Mouse (Mus musculus) limb, embryonic 12.5 days (tissue): Measurements from ENCODE around the gene Flvcr1. TPM values are rescaled to one million over a fixed set of nuclear protein-coding genes. Genes with fewer than 3 reads are reported as not detected.
A peak's percentile ranks its signal among the peaks of the same experiment; 100 is the strongest.

Experiments used
- ATAC-seq: fragments of 200-750 bp; cut with Nextera tagmentation; 2 replicates; pipeline ENCODE4 v1.8.0; 2017; ENCODE audit warnings: low read depth, moderate TSS enrichment; ENCODE audit not compliant: insufficient number of reproducible peaks, insufficient read depth, low FRiP score, low TSS enrichment
- H3K27ac ChIP-seq: fragments of 300-500 bp; sonication (generic); 2 replicates; pipeline ENCODE4 v1.5.1; 2016; ENCODE audit warnings: mild to moderate bottlenecking, moderate library complexity
- H3K27me3 ChIP-seq: fragments of 300-500 bp; sonication (generic); 2 replicates; pipeline ENCODE4 v1.6.1; 2016; ENCODE audit warnings: mild to moderate bottlenecking, moderate library complexity
- H3K36me3 ChIP-seq: fragments of 300-500 bp; sonication (generic); 2 replicates; pipeline ENCODE4 v1.6.1; 2016; ENCODE audit warnings: mild to moderate bottlenecking, moderate library complexity
- H3K4me1 ChIP-seq: fragments of 300-500 bp; sonication (generic); replicated peaks from 2 replicates; pipeline ENCODE4 v1.6.1; 2016
- H3K4me2 ChIP-seq: fragments of 300-500 bp; sonication (generic); 2 replicates; pipeline ENCODE4 v1.6.1; 2016; ENCODE audit warnings: mild to moderate bottlenecking, moderate library complexity
- H3K4me3 ChIP-seq: fragments of 300-500 bp; sonication (generic); replicated peaks from 2 replicates; pipeline ENCODE4 v1.5.1; 2016; ENCODE audit warnings: mild to moderate bottlenecking
- H3K9ac ChIP-seq: fragments of 300-500 bp; sonication (generic); replicated peaks from 2 replicates; pipeline ENCODE4 v1.6.1; 2016; ENCODE audit warnings: mild to moderate bottlenecking, moderate library complexity
- H3K9me3 ChIP-seq: fragments of 300-500 bp; sonication (generic); 2 replicates; pipeline ENCODE4 v1.6.1; 2016; ENCODE audit warnings: mild to moderate bottlenecking, moderate library complexity
- WGBS: fragments of 180-500 bp; shearing (Covaris S2); methylation state at CpG from one replicate; pipeline ENCODE4 v1.1.7; 2016; 5-methylcytosine and 5-hydroxymethylcytosine counted together
- polyA plus RNA-seq: library from polyadenylated mRNA; unstranded; fragments of >200 nt; fragmentation: Nextera tagmentation; extraction: Ambion mirVana; gene quantifications from 2 replicates; pipeline ENCODE4 v1.2.1, GENCODE M21; 2016

The Flvcr1 gene
- 7.3 and 8.4 TPM in 2 replicates for polyA plus RNA-seq

DNA sequence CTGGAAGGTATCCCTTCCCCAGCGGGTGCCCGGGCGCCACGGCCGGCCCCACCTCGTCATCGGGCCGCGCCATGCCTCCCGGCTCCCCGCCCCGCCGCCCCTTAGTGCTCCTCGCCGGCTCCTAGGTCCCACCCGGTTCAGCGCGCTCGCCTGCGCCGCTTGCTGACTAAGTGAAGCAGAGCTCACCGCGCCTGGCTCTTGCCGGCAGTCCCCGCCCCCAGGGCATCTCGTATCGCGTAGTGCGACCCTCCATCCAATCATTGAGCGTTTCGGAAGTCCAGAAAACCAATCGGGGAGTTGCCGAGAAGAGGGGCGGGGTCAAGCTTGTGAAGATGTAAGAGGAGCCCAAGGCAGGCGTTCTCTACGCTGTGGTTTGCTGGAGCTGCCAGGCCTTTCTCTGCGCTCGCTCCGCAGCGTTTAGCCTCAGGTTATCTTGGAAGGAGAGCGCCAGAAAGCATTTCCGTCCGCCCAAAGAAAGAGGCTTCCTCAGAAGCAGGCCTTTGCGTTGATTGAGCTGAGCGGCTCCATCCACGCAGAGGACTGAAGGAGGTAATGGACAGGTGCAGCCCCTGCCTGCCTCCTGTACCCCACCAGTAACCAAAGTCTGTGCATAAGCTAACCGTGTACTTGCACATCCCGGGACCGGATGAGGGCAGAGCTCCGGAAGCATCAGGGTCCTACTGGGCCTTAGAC lies at the start of gene Flvcr1:
Gene Flvcr1 (minus strand): TSS at position 138 of the 693 bp plus-strand sequence.
- peak; percentile 99 for ATAC-seq
- under 1% methylated on average over 50 of the region's 50 CpGs for WGBS
- H3K4me2 ChIP-seq, result peak within 1 kb of the TSS; percentile 95

DNA sequence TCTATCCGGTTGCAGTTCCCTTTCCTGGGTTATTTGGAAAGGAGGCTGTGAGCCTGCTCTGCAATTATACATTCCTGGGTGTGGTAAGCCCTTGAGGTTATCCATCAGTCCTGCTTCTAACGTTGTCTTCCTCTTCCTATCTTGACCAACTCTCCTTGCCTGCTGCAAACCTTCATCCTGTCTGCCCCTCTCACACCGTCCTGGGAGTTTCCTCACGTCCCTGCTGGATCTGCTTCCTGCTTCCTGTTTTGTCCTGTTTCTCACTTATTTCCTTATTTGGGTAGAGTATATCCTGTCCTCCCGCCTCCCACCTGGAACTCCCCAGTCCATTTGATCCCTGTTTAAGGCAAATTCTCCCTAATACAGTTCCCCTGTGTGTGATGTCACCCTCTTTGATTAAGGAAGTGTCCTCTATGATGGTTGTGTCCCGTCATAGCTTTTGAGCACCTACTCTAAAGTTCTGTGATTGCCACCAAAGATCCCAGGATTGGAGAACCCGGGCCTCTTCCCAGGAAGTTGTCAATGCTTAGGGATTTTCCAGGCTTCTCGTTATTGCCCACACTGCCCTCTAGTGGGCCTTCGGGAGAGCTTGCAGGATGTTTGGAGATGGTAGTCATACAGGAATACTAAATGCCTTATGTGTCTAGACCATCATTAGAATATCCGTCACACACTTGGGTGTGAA lies 49.4 kb upstream of the Flvcr1 start:
- no peak for ATAC-seq
- WGBS, result 66% methylated on average over 10 of the region's 10 CpGs
- H3K9ac ChIP-seq, result no peak overlapping the region
- H3K4me3 ChIP-seq, result no peak overlapping the region
- H3K9me3 ChIP-seq, result no peaks in the 10 kb centered on the region
- H3K27me3 ChIP-seq, result no peaks in the 10 kb centered on the region
- peaks cover 96% of the 10 kb centered on the region for H3K36me3 ChIP-seq
- no peak overlapping the region for H3K4me2 ChIP-seq
- no peaks in the 10 kb centered on the region for H3K4me1 ChIP-seq
- no peak overlapping the region for H3K27ac ChIP-seq

More for the DNA sequence above, at the start of gene Flvcr1:
- peaks cover 6% of the 10 kb centered on the region; the same call in 1 of the 2 replicates for H3K36me3 ChIP-seq
- peak within 1 kb of the TSS; percentile 85 for H3K4me3 ChIP-seq
- H3K27ac ChIP-seq, result peak within 1 kb of the TSS; percentile 84
- no peaks in the 10 kb centered on the region for H3K27me3 ChIP-seq
- H3K4me1 ChIP-seq, result peaks cover 18% of the 10 kb centered on the region
- no peaks in the 10 kb centered on the region for H3K9me3 ChIP-seq
- peak within 1 kb of the TSS; percentile 87 for H3K9ac ChIP-seq

DNA sequence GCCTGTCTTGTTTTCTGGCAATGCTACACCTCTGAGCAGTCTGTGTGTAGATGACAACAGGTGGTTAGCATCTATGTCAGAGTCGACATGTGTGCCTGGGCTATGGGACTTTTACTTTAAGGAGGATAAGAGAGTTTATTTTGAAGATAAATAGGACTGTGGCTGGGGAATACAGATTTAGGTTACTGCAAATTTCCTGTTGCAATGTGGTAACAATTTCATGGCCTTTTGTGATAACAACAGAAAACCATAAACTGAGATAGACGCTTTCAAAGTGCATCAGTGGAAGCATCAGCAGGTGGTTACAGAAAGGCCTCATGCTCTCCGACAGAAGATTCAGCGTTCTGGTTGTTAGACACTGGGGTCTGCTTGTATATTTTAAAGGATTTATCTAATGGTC lies 47.5 kb upstream of the Flvcr1 start:
- Histone ChIP-seq H3K4me2 (no peak overlapping the region), H3K27ac (no peak overlapping the region), H3K27me3 (no peaks in the 10 kb centered on the region), H3K4me3 (no peak overlapping the region), H3K9ac (no peak overlapping the region), H3K36me3 (peaks cover 98% of the 10 kb centered on the region), H3K4me1 (no peaks in the 10 kb centered on the region), H3K9me3 (no peaks in the 10 kb centered on the region)
- WGBS, result 94% methylated on average over 4 of the region's 4 CpGs
- ATAC-seq, result no peak

DNA sequence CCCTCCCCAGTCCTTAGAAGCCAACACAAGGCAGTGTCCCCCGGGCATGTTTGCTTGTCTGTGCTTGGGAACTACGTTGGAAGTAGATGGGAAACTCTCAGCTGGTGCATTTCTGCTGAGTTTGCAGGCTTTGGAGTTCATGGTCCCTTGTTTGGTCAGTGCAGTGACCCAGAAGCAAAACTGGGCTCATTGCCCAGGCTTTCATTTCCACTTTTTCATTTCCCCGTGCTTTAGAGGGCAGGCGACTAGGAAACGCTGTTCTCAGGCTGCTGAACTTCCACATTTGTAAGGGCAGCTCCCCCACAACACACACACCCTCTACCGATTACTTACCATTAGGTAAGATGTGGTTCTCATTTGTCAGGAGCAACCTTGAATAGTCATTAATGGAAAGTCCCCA lies 47.0 kb upstream of the Flvcr1 start:
- no peak for ATAC-seq
- WGBS, result 90% methylated on average over 6 of the region's 6 CpGs
- H3K36me3 ChIP-seq, result peaks cover 98% of the 10 kb centered on the region

DNA sequence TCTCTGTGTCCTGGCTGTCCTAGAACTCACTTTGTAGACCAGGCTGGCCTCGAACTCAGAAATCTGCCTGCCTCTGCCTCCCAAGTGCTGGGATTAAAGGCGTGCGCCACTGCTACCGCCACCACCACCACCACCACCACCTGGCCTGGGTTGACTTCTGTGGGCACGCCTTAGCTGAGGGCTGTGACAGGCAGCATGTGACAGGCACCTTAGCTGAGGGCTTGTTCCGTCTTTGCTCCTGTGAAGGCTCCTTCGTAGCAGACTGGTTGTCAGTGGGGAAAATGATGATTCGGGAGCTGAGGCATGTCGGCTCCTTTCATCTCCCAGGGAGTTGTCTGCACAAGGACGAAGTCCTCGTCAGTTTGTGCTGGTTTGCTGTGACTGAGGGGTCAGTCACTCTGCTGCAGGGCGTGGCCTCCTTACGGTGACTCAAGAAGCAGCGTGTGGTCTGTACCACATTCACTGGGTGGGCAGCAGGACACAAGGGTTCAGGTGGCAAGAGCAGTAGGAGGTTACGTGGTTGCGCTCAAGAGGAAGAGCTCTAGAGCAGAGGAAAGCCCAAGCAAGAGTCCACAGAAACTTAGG lies 46.5 kb upstream of the Flvcr1 start:
- 92% methylated on average over 16 of the region's 16 CpGs for WGBS
- Histone ChIP-seq H3K4me3 (no peak overlapping the region), H3K9ac (no peak overlapping the region), H3K27ac (no peak overlapping the region), H3K36me3 (peaks cover 97% of the 10 kb centered on the region), H3K4me2 (no peak overlapping the region), H3K4me1 (no peaks in the 10 kb centered on the region), H3K9me3 (no peaks in the 10 kb centered on the region), H3K27me3 (no peaks in the 10 kb centered on the region)
- no peak for ATAC-seq

More for the DNA sequence above, 47.0 kb upstream of the Flvcr1 start:
- Histone ChIP-seq H3K27me3 (no peaks in the 10 kb centered on the region), H3K27ac (no peak overlapping the region), H3K9ac (no peak overlapping the region), H3K9me3 (no peaks in the 10 kb centered on the region), H3K4me1 (no peaks in the 10 kb centered on the region), H3K4me3 (no peak overlapping the region), H3K4me2 (no peak overlapping the region)

DNA sequence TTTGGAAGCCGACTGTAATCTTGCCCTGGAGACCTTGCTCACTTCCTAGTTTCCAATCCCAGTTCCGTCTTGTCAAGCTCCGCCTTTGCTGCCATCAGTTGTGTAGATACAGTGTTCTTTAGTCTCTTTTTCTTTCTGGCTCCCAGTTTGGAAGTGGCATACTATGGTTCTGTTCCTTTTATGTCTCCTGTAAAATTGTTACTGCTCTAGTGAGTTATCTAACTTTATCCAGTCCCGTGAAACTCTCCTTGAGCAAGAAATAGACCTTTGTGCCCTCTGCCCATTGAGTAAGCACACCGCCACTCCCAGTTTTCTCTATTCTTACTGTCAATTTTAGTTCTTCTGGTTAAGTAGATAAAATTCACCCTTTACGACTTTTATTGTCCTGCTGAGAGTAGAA lies 45.7 kb upstream of the Flvcr1 start:
- 93% methylated on average over 6 of the region's 6 CpGs for WGBS

DNA sequence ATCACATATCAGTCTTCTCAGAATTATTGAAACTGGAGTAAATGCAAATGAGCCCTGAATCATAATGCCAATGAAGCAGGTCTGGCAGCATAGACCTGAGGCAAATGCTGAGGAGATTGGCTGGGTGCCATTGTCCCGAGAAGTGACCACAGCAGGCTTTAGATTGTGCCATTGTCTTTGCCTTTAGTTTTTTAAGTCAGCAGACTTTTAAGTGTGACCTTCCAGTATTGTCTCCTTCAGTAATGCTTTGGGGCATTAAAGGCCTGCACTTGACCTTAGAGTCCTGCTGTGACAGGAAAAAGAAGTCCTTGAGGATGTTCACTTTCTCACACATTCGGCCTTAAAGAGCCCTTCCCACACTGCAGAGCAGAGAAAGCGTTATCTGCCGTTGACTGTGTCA lies 44.3 kb upstream of the Flvcr1 start:
- peaks cover 98% of the 10 kb centered on the region for H3K36me3 ChIP-seq
- WGBS, result 91% methylated on average over 4 of the region's 4 CpGs
- no peaks in the 10 kb centered on the region for H3K4me1 ChIP-seq

More for the DNA sequence above, 45.7 kb upstream of the Flvcr1 start:
- H3K9me3 ChIP-seq, result no peaks in the 10 kb centered on the region
- no peak for ATAC-seq
- no peak overlapping the region for H3K9ac ChIP-seq
- H3K36me3 ChIP-seq, result peaks cover 97% of the 10 kb centered on the region
- H3K4me2 ChIP-seq, result no peak overlapping the region
- no peak overlapping the region for H3K4me3 ChIP-seq
- H3K27me3 ChIP-seq, result no peaks in the 10 kb centered on the region
- H3K4me1 ChIP-seq, result no peaks in the 10 kb centered on the region
- no peak overlapping the region for H3K27ac ChIP-seq

DNA sequence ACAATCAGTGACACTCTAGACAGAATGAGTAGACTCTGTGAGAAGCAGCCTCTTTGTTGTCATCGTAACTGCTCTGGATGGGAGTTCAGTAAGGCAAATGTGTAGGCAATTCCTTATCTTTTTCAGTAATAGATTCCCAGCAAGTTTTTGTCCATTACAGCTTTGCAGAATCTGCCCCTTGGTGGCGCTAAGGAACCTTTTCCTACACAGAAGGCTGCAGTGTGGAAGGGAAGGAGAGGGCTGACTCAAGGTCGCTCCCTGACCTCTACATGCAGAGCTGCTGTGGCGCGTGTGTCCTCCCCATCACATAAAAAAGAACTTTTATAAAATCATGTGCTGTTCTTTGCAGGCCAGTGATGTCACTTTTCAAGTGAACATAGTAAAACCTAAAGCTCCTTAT lies 42.4 kb upstream of the Flvcr1 start:
- Histone ChIP-seq H3K9me3 (no peaks in the 10 kb centered on the region), H3K4me3 (no peak overlapping the region), H3K27me3 (no peaks in the 10 kb centered on the region), H3K27ac (no peak overlapping the region), H3K9ac (no peak overlapping the region), H3K4me1 (peaks cover 7% of the 10 kb centered on the region), H3K4me2 (no peak overlapping the region), H3K36me3 (peaks cover 85% of the 10 kb centered on the region)
- no peak for ATAC-seq
- 80% methylated on average over 5 of the region's 5 CpGs for WGBS

More for the DNA sequence above, 44.3 kb upstream of the Flvcr1 start:
- Histone ChIP-seq H3K4me2 (no peak overlapping the region), H3K27ac (no peak overlapping the region), H3K9me3 (no peaks in the 10 kb centered on the region), H3K27me3 (no peaks in the 10 kb centered on the region), H3K9ac (no peak overlapping the region), H3K4me3 (no peak overlapping the region)
- ATAC-seq, result no peak

DNA sequence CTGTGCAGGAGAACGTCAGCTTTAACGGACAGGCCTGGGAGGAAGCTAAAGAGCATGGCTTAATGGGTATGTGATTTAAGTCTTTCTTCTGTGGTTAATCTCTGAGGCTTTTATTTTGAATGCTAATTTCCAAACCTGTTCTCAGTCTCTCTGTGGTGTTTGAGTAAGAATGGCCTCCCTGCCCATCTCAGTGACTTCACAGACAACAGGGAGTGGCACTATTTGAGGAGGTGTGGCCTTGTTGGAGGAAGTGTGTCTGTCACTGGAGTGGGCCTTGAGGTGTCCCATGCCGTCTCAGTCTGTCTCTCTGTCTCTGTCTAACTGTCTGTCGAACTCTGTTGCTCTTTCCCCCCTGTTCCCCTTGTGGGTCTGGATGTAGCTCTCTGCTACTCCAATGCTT lies 39.2 kb upstream of the Flvcr1 start:
- ATAC-seq, result no peak
- peaks cover 12% of the 10 kb centered on the region for H3K4me1 ChIP-seq
- H3K4me2 ChIP-seq, result no peak overlapping the region
- H3K9me3 ChIP-seq, result no peaks in the 10 kb centered on the region
- H3K9ac ChIP-seq, result no peak overlapping the region
- H3K36me3 ChIP-seq, result peaks cover 54% of the 10 kb centered on the region
- no peaks in the 10 kb centered on the region for H3K27me3 ChIP-seq
- no peak overlapping the region for H3K27ac ChIP-seq
- no peak overlapping the region for H3K4me3 ChIP-seq
- 84% methylated on average over 4 of the region's 4 CpGs for WGBS

DNA sequence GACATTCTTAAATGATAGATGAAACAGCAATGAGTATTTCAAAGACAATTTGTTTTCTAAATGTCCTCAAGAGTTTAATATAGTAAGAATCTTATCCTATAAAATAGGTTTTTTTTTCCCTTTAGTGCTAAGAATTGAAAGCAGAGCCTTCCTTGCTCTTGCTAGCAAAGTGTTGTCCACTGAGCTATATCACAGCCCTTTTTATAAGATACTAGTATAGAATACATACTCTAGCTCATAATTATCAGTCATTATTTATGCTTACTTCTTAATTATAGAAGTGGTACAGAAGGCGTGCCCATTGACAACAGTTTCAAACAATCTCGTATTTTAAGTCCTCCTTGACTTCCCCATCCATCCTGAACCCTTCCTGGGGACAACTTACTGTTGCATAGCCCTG lies 38.6 kb upstream of the Flvcr1 start:
- H3K36me3 ChIP-seq, result peaks cover 47% of the 10 kb centered on the region
- ATAC-seq, result no peak
- peaks cover 12% of the 10 kb centered on the region for H3K4me1 ChIP-seq
- no peak overlapping the region for H3K9ac ChIP-seq
- H3K27ac ChIP-seq, result no peak overlapping the region
- H3K9me3 ChIP-seq, result no peaks in the 10 kb centered on the region
- no peaks in the 10 kb centered on the region for H3K27me3 ChIP-seq
- H3K4me2 ChIP-seq, result no peak overlapping the region
- H3K4me3 ChIP-seq, result no peak overlapping the region
- 85% methylated on average over 2 of the region's 2 CpGs for WGBS

DNA sequence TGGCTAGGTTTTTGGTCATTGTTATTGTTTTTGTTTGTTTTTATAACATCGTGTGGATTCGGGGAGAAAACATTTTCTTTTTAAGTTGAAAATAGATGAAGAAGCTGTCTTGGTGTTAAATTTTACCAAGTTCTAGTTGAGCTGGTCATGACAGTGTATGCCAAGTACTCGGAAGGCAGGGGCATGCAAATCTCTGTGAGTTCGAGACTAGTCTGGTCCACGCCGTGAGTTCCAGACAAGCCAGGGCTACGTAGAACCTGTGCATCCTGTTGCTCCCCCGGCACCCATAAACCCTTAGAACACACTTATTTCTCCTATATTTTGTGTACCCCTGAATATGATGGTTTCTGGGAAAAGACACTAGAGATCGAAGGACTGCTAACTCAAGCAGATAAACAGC lies 37.7 kb upstream of the Flvcr1 start:
- Histone ChIP-seq H3K9ac (peak overlapping the region; percentile 73), H3K4me1 (peaks cover 12% of the 10 kb centered on the region), H3K4me2 (peak overlapping the region; percentile 78), H3K27ac (no peak overlapping the region), H3K36me3 (peaks cover 39% of the 10 kb centered on the region), H3K27me3 (no peaks in the 10 kb centered on the region), H3K9me3 (no peaks in the 10 kb centered on the region), H3K4me3 (peak overlapping the region; percentile 80)
- ATAC-seq, result no peak
- 57% methylated on average over 9 of the region's 9 CpGs for WGBS
